Mouse (Mus musculus) lung, postnatal 0 days (tissue): ENCODE results near the gene Rtn1.

Experiments
- CTCF ChIP-seq: IDR thresholded peaks from 2 replicates; pipeline ENCODE4 v1.5.1; 2016; ENCODE audit warnings: antibody characterized with exemption, mild to moderate bottlenecking
- EP300 ChIP-seq: IDR thresholded peaks from 2 replicates; pipeline ENCODE4 v1.6.1; 2016; ENCODE audit warnings: antibody characterized with exemption, mild to moderate bottlenecking, control low read depth

GRCm38 (mm10) chr12:72305421-72305820 is 103.4 kb downstream of the Rtn1 start:
- no peak for TF ChIP-seq EP300
- no peak for TF ChIP-seq CTCF
